Mouse (Mus musculus): Measurements from ENCODE around the gene Exoc3.
A peak's percentile ranks its signal among the peaks of the same experiment; 100 is the strongest.

Exoc3 gene

DNA sequence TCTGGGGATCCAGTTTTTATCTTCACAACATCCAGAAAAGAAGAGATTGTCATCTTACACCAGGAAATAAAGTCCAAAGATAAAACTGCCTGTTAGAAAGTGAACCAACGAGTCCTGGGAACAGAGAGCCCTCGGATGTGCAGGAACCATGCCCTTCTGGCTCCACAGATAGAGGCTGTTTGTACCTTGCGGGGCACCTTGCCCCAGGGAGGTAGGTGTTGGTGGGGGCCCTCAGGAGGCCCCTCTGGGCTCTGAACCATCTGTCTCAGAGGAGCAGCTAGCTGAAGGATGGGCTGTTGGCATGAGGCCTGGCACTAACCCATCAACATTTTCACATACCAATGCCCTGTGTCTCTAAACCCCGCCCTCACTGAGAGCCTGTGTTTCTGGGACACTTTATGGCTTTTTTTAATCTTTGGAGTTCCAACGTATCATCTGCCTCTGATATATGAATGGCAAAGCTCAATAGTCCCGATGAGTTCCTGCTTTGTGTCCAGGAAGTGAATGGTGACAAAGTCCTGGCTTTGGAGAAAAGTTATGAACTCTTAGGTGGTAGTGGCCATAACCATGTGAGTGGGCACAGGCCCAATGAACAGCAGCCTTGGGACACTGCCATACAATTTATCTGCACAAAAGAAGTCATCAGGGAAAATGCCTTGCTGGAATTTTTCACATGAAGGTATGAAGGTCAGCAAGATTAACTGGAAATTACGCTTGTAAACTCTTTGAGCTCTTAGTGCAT, 69.5 kb downstream of the Exoc3 start:
- DNase-seq (ENCODE audit: low spot score) = no peak

DNA sequence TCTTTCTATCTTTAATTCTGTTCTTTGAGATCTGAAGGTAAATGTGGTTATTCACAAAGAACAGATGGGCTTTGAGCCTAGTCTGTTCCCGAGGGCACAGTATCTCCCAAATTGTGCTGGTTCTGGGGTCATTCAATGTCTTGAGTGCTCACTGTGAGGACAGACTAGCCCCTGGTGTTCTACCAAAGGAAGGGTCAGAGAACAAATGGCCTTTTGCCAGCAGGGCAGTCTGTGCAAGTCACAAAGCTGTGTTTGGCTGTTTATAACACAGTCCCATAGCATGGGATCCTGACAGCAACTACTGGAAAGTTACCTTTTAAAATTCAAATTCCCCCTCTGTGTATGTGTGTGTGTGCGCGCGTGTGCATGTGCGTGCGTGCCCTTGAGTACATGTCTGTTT, 78.6 kb downstream of the Exoc3 start:
- DNase-seq (ENCODE audit: low spot score) = no peak

DNA sequence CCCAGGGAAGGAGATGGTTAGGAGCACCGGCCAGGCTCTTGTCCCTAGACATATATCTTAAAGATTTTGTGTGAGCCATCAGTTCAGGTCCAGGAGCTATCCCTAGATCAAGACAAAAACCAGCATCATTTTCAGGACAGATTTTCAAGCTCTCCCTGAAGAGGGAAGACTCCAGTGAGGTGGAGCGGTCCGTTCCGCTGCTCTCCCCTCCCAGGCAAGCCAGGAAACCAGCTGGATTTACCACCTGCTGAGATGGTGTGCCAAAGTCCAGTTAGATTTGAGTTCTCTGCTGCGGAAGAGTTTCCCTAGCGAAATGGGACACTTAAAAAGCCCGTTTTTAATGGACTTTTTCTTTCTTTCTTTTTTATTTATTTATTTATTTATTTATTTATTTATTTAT, 81.0 kb downstream of the Exoc3 start:
- DNase-seq (ENCODE audit: low spot score) = no peak

DNA sequence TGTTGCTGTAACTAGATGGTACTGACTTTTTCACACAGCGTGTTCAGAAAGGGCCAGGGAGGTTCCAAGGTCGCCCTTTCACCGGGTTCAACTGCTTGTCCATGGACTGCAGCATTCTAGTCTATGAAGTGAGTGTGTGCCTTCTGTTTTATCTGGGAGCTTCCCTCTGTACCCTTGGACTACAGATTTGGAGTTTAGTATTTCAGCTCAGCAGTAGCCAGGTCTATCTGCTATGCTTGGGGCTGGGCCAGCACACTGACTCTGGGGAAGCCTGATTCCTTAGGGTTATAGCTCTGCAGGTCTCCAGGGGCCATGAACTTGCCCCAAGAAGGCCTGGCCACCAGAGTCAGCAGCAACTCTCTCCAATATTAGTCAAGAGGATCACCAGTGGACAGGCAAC, 85.9 kb downstream of the Exoc3 start:
- DNase-seq (ENCODE audit: low spot score) = no peak

- no peak for DNase-seq (ENCODE audit: low spot score)
Observed at GRCm38 (mm10) chr13:74121795-74122330, 86.7 kb downstream of the Exoc3 start.

DNA sequence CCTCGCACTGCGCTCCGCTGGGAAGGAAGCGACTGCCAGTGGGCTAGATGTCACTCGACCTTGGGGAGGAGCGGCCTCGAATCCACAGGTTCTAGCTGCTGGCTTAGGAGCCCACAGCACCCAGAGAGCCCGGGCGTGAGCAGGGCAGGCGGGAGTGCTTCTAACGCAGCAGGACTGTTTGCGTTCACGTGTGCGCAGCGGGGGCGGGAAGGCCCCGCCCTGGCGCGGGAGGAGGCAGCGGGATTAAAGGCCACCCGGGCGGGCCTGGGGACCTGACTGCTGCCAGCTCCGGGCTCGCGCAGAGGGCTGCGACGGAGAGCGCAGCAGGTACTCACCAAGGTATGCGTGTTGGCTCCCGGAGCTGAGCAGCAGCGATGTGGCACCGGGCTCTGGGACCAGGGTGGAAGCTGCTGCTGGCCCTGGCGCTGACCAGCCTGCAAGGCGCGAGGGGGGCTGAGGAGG, 87.4 kb downstream of the Exoc3 start, which contains the start of gene Slc9a3:
TSS of gene Slc9a3 (plus strand) at position 317 of the 462 bp plus-strand sequence.
- DNase-seq (ENCODE audit: low spot score) = peak; percentile 6
